Mouse (Mus musculus) intestine, embryonic 16.5 days (tissue): ENCODE measurements around the gene Zfp111. TPM values are rescaled to one million over a fixed set of nuclear protein-coding genes. Genes with fewer than 3 reads are reported as not detected.

Source experiments
- ATAC-seq: fragments of 200-750 bp; cut with Nextera tagmentation; 2 replicates; pipeline ENCODE4 v1.8.0; 2017; ENCODE audit warnings: moderate TSS enrichment, moderate library complexity
- H3K27ac ChIP-seq: fragments of 300-500 bp; sonication (generic); 2 replicates; pipeline ENCODE4 v1.5.1; 2014; ENCODE audit warnings: mild to moderate bottlenecking, low read length
- H3K27me3 ChIP-seq: fragments of 300-500 bp; sonication (generic); replicated peaks from 2 replicates; pipeline ENCODE4 v1.6.1; 2014; ENCODE audit warnings: low read length, control low read depth, mixed read lengths; ENCODE audit not compliant: control insufficient read depth, insufficient read depth
- H3K36me3 ChIP-seq: fragments of 300-500 bp; sonication (generic); 2 replicates; pipeline ENCODE4 v1.6.1; 2014; ENCODE audit warnings: low read length, control low read depth; ENCODE audit not compliant: control insufficient read depth, insufficient read depth
- H3K4me1 ChIP-seq: fragments of 300-500 bp; sonication (generic); 2 replicates; pipeline ENCODE4 v1.6.1; 2014; ENCODE audit warnings: low read length, control low read depth, mixed read lengths; ENCODE audit not compliant: control insufficient read depth, insufficient read depth
- H3K4me2 ChIP-seq: fragments of 300-500 bp; sonication (generic); 2 replicates; pipeline ENCODE4 v1.6.1; 2014; ENCODE audit warnings: low read depth, low read length, control low read depth
- H3K4me3 ChIP-seq: fragments of 300-500 bp; sonication (generic); 2 replicates; pipeline ENCODE4 v1.5.1; 2014; ENCODE audit warnings: mild to moderate bottlenecking, low read length
- H3K9ac ChIP-seq: fragments of 300-500 bp; sonication (generic); 2 replicates; pipeline ENCODE4 v1.6.1; 2014; ENCODE audit warnings: low read depth, low read length
- H3K9me3 ChIP-seq: fragments of 300-500 bp; sonication (generic); 2 replicates; pipeline ENCODE4 v1.6.1; 2016; ENCODE audit warnings: low read length, control low read depth; ENCODE audit not compliant: control insufficient read depth
- WGBS: fragments of 180-500 bp; shearing (Covaris S2); extraction: QIAGEN DNeasy Blood & Tissue Kit; methylation state at CpG from one replicate; pipeline ENCODE4 v1.1.7; 2014; 5-methylcytosine and 5-hydroxymethylcytosine counted together
- polyA plus RNA-seq: library from polyadenylated mRNA; unstranded; fragments of >200 nt; fragmentation: Nextera tagmentation; extraction: Ambion mirVana; gene quantifications from 2 replicates; pipeline ENCODE4 v1.2.1, GENCODE M21; 2015

Gene Zfp111
- 6.7 and 8.2 TPM in 2 replicates for polyA plus RNA-seq

DNA sequence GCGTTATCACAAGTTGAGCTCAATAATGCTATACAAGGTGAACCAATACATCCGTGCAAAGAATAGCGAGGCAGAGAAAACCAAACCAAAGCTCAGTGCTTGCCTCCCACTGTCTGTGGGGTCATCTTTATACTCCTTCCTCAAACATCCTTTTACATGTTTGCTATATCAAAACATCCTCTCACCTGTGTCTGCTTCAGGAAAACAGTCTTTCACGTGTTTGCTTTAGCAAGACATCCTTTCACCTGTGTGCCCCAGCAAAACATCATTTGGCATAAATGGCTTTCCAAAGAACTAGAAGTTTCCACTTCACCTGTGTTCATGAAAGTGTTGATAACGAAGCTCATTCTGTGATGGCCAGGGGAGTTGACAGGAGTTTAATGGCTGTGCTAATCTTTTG, at the start of gene Zfp111:
TSS of gene Zfp111 (minus strand) at position 101 of the 400 bp plus-strand sequence.
- Histone ChIP-seq H3K9me3 (no peaks in the 10 kb centered on the region), H3K4me3 (no peak within 1 kb of the TSS), H3K27me3 (no peaks in the 10 kb centered on the region), H3K27ac (no peak within 1 kb of the TSS), H3K36me3 (no peaks in the 10 kb centered on the region), H3K4me1 (no peaks in the 10 kb centered on the region), H3K9ac (no peak within 1 kb of the TSS), H3K4me2 (no peak within 1 kb of the TSS)
- 74% methylated on average over 5 of the region's 5 CpGs for WGBS
- ATAC-seq, result no peak

DNA sequence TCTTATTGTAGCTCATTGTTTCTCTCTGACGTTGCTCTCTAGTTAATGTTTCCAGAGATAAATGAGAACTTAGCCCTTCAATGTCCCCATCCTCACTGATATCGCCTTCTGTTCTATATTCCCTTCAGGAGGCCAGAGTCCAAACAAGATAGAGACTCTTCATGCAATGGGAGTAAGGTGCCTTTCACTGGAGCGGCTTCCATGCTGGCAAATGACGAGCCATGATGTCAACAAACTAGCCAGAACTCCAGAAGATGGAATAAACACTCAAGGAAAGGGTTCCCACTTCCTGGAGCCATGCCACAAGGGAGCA, 48.7 kb upstream of the Zfp111 start:
- H3K4me1 ChIP-seq, result peaks cover 4% of the 10 kb centered on the region
- H3K27me3 ChIP-seq, result no peaks in the 10 kb centered on the region
- H3K36me3 ChIP-seq, result 0 out of 2 replicates have a peak, but pooled peaks cover 3% of the 10 kb centered on the region
- no peak overlapping the region for H3K27ac ChIP-seq
- ATAC-seq, result peak; percentile 59; the same call in 1 of the 2 replicates
- 79% methylated on average over 4 of the region's 4 CpGs for WGBS
- no peaks in the 10 kb centered on the region for H3K9me3 ChIP-seq
- H3K4me2 ChIP-seq, result no peak overlapping the region
- H3K4me3 ChIP-seq, result no peak overlapping the region
- no peak overlapping the region for H3K9ac ChIP-seq

DNA sequence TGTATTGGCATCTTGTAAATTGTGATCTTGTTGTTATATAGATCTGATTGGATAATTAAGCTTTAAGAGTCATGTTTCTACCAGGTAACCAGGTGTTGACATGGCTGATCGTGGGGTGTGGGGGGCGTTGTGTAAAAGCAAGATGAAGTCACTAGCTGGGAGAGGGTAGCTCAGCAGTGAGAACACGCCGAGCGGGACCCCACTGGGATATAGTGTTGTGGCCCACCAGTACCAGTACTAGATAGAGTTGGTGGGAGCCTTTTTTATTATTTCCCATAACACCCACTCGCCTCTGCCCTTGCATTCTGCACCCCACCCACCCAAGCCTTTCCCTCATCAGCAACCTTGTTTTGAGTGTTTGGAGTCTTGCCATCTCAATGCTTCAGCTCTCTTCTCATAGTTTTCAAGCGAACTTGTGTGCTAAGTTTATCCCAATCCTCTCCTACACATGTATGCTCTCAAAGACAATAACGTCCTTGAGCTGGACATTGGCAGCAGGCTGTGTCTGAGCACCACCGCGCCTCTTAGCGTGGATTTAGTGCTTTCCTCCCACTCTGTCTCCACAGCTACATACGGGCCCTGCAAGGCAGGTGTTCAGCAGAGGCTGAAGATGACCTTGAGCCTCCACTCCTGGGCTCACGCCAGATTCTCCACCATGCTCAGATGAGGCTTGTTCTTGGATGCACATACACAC, 48.2 kb upstream of the Zfp111 start:
- no peaks in the 10 kb centered on the region for H3K27me3 ChIP-seq
- 0 out of 2 replicates have a peak, but pooled peaks cover 3% of the 10 kb centered on the region for H3K36me3 ChIP-seq
- H3K4me1 ChIP-seq, result peaks cover 5% of the 10 kb centered on the region
- no peak overlapping the region for H3K4me3 ChIP-seq
- H3K4me2 ChIP-seq, result no peak overlapping the region
- H3K9me3 ChIP-seq, result no peaks in the 10 kb centered on the region
- 88% methylated on average over 13 of the region's 13 CpGs for WGBS
- H3K9ac ChIP-seq, result no peak overlapping the region
- no peak overlapping the region for H3K27ac ChIP-seq
- ATAC-seq, result no peak

- 16% methylated on average over 21 of the region's 21 CpGs for WGBS
- Histone ChIP-seq H3K27me3 (no peaks in the 10 kb centered on the region), H3K36me3 (no peaks in the 10 kb centered on the region), H3K4me3 (peak within 1 kb of the TSS; percentile 60), H3K9me3 (no peaks in the 10 kb centered on the region), H3K27ac (0 out of 2 replicates have a peak within 1 kb of the TSS, but pooled peaks have one; percentile 16), H3K4me1 (peaks cover 5% of the 10 kb centered on the region), H3K9ac (peak within 1 kb of the TSS; percentile 75), H3K4me2 (peak within 1 kb of the TSS; percentile 76)
- ATAC-seq, result peak; percentile 95
Observed at GRCm38 (mm10) chr7:24254633-24255474, 43.6 kb upstream of the Zfp111 start, which contains the start of gene Zfp108. Gene Zfp108, plus strand, starts transcription at chr7:24254794.

DNA sequence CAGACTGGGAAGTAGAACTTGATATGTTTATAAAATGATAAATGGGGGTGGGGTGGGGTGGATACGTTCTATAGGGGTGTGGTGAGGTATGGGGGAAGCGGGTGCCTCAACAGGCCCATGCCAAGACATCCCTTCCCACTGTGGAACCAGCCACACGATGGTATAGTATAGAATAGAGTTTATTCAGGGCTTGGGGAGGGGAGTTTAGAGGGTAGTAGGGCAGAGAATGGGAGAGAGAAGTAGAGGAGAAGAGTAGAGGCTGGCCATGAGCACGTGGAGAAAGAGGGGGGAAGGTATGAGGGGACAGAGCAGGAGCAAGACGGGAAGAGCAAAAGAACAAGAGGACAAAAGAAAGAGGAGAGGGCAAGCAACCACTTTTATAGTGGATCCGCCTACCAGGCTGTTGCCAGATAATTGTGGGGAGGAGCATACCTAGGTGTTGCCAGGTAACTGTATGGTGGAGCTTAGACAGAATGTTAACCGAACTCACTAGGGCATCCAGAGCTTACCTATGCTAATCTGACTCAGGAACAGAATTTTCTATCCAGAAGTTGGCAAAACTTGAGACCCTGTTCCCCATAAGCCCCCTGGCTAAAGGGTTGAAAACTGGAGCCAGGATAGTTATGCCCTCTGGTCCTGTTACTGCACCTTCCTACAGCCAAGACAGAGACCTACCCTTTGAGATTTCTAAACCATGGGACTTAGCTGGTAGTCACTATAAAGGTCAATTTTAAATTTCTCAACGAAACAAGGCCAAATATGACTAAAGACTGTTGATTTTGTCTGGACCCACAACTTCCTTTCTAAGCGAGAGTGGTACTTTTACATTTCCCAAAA, 42.8 kb upstream of the Zfp111 start:
- ATAC-seq, result peak; percentile 70
- Histone ChIP-seq H3K27ac (no peak overlapping the region), H3K4me1 (peaks cover 5% of the 10 kb centered on the region), H3K27me3 (no peaks in the 10 kb centered on the region), H3K36me3 (no peaks in the 10 kb centered on the region), H3K9me3 (no peaks in the 10 kb centered on the region), H3K9ac (peak overlapping the region; percentile 48; the same call in 1 of the 2 replicates), H3K4me2 (peak overlapping the region; percentile 53), H3K4me3 (peak overlapping the region; percentile 60)
- 64% methylated on average over 9 of the region's 9 CpGs for WGBS

DNA sequence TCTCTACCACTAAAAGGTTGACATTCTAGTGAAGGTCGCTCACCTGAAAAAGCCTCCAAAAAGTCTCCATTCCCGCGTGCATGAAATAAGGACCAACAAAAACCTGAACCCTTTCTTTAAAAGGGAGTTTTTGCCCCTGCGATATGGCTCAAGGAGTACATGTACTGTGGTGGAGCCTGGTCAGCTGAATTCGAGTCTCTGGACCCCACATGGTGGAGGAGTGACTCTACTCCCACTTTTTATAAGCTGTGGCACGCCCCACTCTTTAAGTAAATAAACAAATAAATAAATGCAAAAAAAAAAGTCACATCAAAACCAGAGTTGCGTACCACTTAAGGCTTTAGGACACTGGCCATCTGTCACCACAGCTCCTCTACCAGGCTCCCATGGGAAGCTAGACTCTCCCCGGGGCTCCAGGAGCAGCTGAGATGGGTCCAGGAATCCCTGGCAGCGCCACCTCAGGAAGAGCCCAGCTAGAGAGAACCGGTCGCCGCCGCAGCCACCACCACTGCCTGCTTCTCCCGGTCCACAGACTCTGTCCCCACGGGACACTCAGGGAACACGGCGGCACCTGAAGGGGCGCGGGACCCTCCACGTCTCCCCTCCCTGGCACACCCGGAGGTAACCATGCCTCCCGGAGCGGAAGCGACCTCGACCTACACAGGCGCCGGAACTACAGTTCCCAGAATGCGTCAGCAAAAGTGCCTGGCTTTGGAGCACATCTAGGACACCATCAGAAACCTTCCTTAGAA, 26.0 kb upstream of the Zfp111 start, which contains the start of gene Zfp109:
TSS of gene Zfp109 (minus strand) at position 521 of the 752 bp plus-strand sequence.
- Histone ChIP-seq H3K4me1 (peaks cover 5% of the 10 kb centered on the region; the same call in 1 of the 2 replicates), H3K4me3 (peak within 1 kb of the TSS; percentile 83), H3K9ac (peak within 1 kb of the TSS; percentile 76), H3K4me2 (peak within 1 kb of the TSS; percentile 70), H3K9me3 (no peaks in the 10 kb centered on the region), H3K36me3 (no peaks in the 10 kb centered on the region), H3K27ac (0 out of 2 replicates have a peak within 1 kb of the TSS, but pooled peaks have one; percentile 20), H3K27me3 (no peaks in the 10 kb centered on the region)
- WGBS, result 3% methylated on average over 28 of the region's 28 CpGs
- peak; percentile 95 for ATAC-seq

- ATAC-seq, result no peak
- Histone ChIP-seq H3K4me2 (no peak overlapping the region), H3K36me3 (peaks cover 5% of the 10 kb centered on the region), H3K9ac (no peak overlapping the region), H3K4me3 (no peak overlapping the region), H3K9me3 (no peaks in the 10 kb centered on the region), H3K4me1 (no peaks in the 10 kb centered on the region), H3K27ac (no peak overlapping the region), H3K27me3 (no peaks in the 10 kb centered on the region)
- WGBS, result 69% methylated on average over 2 of the region's 2 CpGs
Observed at GRCm38 (mm10) chr7:24210296-24210695, 947 bp downstream of the Zfp111 start.

DNA sequence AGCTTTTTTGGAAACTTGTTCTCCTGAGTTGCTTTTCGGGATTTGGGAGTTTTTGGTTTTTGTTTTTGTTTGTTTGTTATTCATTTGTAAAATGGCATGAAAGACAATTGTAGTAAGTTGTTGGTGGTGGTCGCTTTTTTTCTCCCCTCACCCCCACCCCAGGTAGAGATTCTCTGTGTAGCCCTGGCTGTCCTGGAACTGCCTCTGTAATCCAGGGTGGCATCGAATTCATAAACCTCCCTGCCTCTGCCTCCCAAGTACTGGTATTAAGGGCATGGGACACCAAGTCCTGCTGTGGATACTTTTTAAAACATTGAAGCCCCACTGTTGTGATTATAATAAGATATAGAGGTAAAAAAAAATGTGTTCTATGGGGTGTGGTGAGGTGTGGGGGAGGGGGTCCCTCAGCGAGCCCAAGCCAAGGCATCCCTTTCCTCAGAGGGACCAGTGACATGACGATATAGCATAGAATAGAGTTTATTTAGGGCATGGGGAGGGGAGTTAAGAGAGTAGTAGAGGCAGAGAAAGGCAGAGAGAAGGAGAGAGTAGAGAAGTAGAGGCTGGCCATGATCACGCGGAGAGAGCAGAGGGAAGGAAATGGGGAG, 2.9 kb downstream of the Zfp111 start:
- Histone ChIP-seq H3K27ac (no peak overlapping the region), H3K4me2 (peak overlapping the region; percentile 70), H3K36me3 (peaks cover 15% of the 10 kb centered on the region), H3K9me3 (no peaks in the 10 kb centered on the region), H3K27me3 (no peaks in the 10 kb centered on the region), H3K9ac (no peak overlapping the region), H3K4me1 (no peaks in the 10 kb centered on the region), H3K4me3 (peak overlapping the region; percentile 62; the same call in 1 of the 2 replicates)
- ATAC-seq, result peak; percentile 37; the same call in 1 of the 2 replicates
- WGBS, result 62% methylated on average over 7 of the region's 7 CpGs
